Mouse (Mus musculus): ENCODE data around the gene Clps. TPM values are rescaled to one million over a fixed set of nuclear protein-coding genes. Genes with fewer than 3 reads are reported as not detected.

Gene Clps
- total and polyA plus RNA-seq, 3 experiments: not detected

DNA sequence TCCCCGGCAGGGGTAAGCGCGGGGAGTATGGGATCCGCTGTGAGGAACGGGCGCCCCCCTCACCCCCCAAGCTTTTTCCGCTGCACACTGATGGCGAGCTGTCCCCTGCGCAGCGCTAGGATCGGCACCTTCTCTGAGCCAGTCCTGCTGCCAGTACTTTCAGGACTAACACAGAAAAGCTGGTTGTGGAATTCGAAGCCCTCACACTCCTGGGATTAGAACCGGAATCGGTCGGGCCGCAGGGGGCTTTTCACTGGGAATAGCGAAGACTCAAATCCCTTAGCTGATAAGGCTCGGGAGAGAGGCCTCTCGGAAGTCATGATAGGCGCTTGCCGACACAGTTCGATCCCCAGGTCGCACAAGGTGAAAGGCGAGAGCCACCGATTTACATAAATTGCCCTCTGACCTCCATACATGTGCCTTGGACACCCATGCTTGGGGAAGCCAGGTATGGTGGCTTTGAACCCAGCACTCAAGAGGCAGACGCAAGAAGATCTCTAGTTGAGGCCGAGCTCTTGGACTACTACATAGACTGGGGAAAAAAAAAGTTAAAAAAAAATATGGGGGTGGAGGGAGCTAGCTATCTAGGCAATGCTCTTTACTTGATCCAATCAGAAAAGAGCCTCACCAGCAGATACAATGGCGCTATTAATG lies 37.1 kb downstream of the Clps start:
- Histone ChIP-seq H3K4me1 (ENCODE audit: control insufficient read depth in 1 of 2, insufficient read depth in 2 of 2) (peaks cover 21 to 58% of the 10 kb centered on the region in 2 experiments), H3K4me3 (replicated peaks in 1 of 3; ENCODE audit: low read depth in 2 of 3, low read length in 2 of 3, poor library complexity in 1 of 3) (peak overlapping the region; percentile 53 to 70 (median 70)), H3K9me3 (replicated peaks; ENCODE audit: low read length) (no peaks in the 10 kb centered on the region), H3K36me3 (replicated peaks in 1 of 2; ENCODE audit: control insufficient read depth in 1 of 2, insufficient read depth in 1 of 2, low read length in 1 of 2) (peaks cover 0 to 2% of the 10 kb centered on the region in 2 experiments), H3K27ac (ENCODE audit: insufficient read depth, low read depth) (no peak overlapping the region; the same call in 1 of the 2 replicates), H3K9ac (ENCODE audit: insufficient read depth, low read depth) (peak overlapping the region; percentile 65), H3K79me2 (replicated peaks; ENCODE audit: control insufficient read depth, extremely low read depth, insufficient read depth, poor library complexity, severe bottlenecking) (no peaks in the 10 kb centered on the region), H3K4me2 (ENCODE audit: insufficient read depth, low read depth, poor library complexity, severe bottlenecking) (peak overlapping the region; percentile 53), H3K27me3 (replicated peaks) (peaks cover 13% of the 10 kb centered on the region)
- no peak for TF ChIP-seq RCOR1 (conservative IDR thresholded peaks at IDR 0.05; ENCODE audit: low read depth, low read length)
- TF ChIP-seq POLR2AphosphoS2 (IDR thresholded peaks at IDR 0.05; ENCODE audit: low read depth, low read length): no peak
- no peak for TF ChIP-seq CTCF (conservative IDR thresholded peaks at IDR 0.05 in 1 of 2, IDR thresholded peaks at IDR 0.05 in 1 of 2; ENCODE audit: low read depth in 2 of 2, low read length in 2 of 2)
- peak; percentile 36; the same call in 1 of the 2 replicates for TF ChIP-seq SIN3A (IDR thresholded peaks at IDR 0.05; ENCODE audit: low read length)
- no peak; the same call in 1 of the 2 replicates for TF ChIP-seq HCFC1 (IDR thresholded peaks at IDR 0.05; ENCODE audit: low read depth, low read length)
- TF ChIP-seq TBP (conservative IDR thresholded peaks at IDR 0.05; ENCODE audit: low read depth, low read length): no peak
- peak; percentile 5 for TF ChIP-seq IRF4 (IDR thresholded peaks at IDR 0.05; ENCODE audit: low read depth, low read length)
- TF ChIP-seq EP300 (IDR thresholded peaks at IDR 0.05; ENCODE audit: low read length): no peak
- no peak for TF ChIP-seq UBTF (IDR thresholded peaks at IDR 0.05; ENCODE audit: low read depth, low read length)
- no peak for TF ChIP-seq E2F4 (IDR thresholded peaks at IDR 0.05; ENCODE audit: insufficient replicate concordance, low read depth, low read length)
- no peak for TF ChIP-seq TCF12 (IDR thresholded peaks at IDR 0.05; ENCODE audit: low read depth, low read length)
- TF ChIP-seq ZNF384 (IDR thresholded peaks at IDR 0.05; ENCODE audit: low read depth, low read length): peak; percentile 68
- no peak; the same call in 1 of the 2 replicates for TF ChIP-seq POLR2A (IDR thresholded peaks at IDR 0.05; ENCODE audit: low read depth, low read length)
- no peak for TF ChIP-seq ZKSCAN1 (IDR thresholded peaks at IDR 0.05; ENCODE audit: borderline replicate concordance, low read depth, low read length)
- no peak for TF ChIP-seq GABPA (IDR thresholded peaks at IDR 0.05; ENCODE audit: insufficient replicate concordance, low read depth, low read length)
- no peak for TF ChIP-seq MXI1 (IDR thresholded peaks at IDR 0.05; ENCODE audit: low read depth, low read length)
- no peak for TF ChIP-seq CHD1 (IDR thresholded peaks at IDR 0.05; ENCODE audit: low read depth, low read length)
- TF ChIP-seq MAFK (IDR thresholded peaks at IDR 0.05; ENCODE audit: insufficient replicate concordance, low read length): no peak
- TF ChIP-seq PAX5 (IDR thresholded peaks at IDR 0.05; ENCODE audit: low read length): no peak
- no peak for TF ChIP-seq USF1 (IDR thresholded peaks at IDR 0.05; ENCODE audit: low read depth, low read length)
- no peak for TF ChIP-seq KAT2A (IDR thresholded peaks at IDR 0.05; ENCODE audit: insufficient replicate concordance, low read length)
- TF ChIP-seq ELF1 (IDR thresholded peaks at IDR 0.05; ENCODE audit: low read depth, low read length): 0 out of 2 replicates have a peak, but pooled peaks have one; percentile 0
- no peak for TF ChIP-seq JUN (IDR thresholded peaks at IDR 0.05; ENCODE audit: insufficient read depth, low read depth, low read length)
- no peak for TF ChIP-seq RAD21 (IDR thresholded peaks at IDR 0.05; ENCODE audit: low read depth, low read length)
- dilution Hi-C loops (cut with MboI; ENCODE audit: extremely low pct_ligation_motif_present, extremely low pct_unique_long_range_greater_than_20kb, low sequenced_read_pairs): no loop called here
- peak; percentile 48 for DNase-seq (ENCODE audit: extremely low read depth)
- in situ Hi-C loops (cut with MboI; ENCODE audit: low pct_ligation_motif_present, low pct_unique_long_range_greater_than_20kb, low sequenced_read_pairs): loop anchor here (5.0 to 25.0 kb wide), 3 partner anchors 46 to 311 kb away; partner anchors contain the start of gene Def6
